Mouse (Mus musculus): ENCODE results near the gene H1fx. TPM values are rescaled to one million over a fixed set of nuclear protein-coding genes. Genes with fewer than 3 reads are reported as not detected.
"Not testable (repeated sequence)": the region's sequence is repeated elsewhere in the genome, so short reads cannot be mapped to it uniquely, and the experiment has no call there.

H1fx gene
- total RNA-seq, 2 experiments from 2014 or later = 0.99 to 1.6 TPM

DNA sequence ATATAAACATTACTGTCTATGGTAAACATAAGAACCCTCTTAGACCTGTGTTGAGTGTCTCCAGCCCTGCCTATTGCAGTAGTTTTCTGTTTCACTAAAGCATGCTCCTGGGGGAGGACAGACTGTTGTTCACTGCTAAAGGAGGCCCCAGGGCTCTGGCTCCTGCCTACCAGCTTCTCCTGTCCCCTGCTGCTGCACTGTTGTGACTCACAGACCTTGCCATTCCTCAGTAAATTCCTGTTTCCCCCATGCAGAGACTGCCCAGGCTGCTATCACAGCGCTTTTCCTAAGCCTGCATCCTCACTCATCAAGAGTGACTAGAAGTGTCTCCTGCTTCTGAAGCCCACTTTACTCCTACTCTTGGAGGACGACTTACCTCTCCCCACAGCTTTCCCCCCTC lies 11.4 kb downstream of the H1fx start:
- DNase-seq = no peak
- no peak overlapping the region for H3K4me3 ChIP-seq
- no peak for TF ChIP-seq CTCF (IDR thresholded peaks at IDR 0.05)
- no peak overlapping the region for H3K27ac ChIP-seq
- intact Hi-C loops (cut with DNase I) = no loop called here

DNA sequence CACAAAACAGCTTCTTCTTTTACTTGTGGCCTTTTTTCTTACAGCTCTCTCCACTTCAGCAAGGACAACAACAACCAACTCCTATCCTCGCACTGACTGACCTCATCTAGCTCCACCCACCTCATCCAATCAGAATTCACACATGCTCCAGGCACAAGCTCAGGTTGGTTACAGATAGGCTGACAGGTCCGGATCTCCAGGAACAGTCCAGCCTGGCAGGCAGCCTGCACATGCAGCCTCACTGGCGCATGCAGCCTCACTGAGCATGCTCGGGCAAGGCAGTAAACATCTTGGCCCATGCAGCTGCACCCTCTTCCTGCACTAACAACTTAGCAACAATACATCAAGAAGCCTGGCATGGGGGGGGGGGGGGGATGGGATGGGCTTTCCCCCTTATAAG lies 19.0 kb downstream of the H1fx start:
- H3K27ac ChIP-seq; intact Hi-C loops (cut with DNase I); H3K4me3 ChIP-seq; DNase-seq: not testable (repeated sequence)

DNA sequence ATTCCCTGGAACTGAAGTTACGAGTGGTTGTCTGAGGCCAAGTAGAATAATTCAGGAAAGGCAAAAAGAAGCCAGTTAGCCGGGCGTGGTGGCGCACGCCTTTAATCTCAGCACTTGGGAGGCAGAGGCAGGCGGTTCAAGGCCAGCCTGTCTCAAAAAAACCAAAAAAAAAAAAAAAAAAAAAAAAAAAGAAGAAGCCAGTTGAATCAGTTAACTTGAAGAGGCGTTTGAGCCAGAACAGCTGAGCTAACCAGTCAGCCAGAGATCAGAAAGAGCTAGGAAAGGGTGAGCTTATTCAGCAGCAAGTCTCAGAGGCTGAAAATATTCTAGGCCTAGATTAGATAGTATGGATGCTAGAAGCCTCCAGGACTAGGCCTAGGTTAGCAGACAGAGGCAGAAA lies 39.3 kb downstream of the H1fx start:
- no peak for TF ChIP-seq CTCF (IDR thresholded peaks at IDR 0.05)
- H3K4me3 ChIP-seq = no peak overlapping the region
- no peak overlapping the region for H3K27ac ChIP-seq
- intact Hi-C loops (cut with DNase I) = no loop called here
- no peak for DNase-seq

DNA sequence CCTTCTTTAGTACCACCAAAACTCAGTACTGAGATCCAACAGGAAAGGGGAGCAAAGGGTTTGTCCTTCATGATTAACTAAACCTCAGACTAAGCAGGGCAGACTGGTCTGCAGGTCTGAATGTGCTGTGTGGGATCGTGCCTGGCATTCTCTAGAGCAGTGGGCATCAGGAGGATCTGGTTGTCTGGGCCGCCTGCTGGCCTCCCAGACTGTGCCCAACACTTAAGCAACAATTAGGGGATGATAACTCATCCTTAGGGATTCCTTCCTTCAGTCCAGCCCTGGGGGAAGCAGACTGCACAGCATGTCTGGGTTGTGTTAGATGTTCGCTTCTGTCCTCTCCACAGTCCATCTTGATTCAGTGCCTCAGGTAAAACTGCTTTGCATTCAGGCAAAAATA lies 42.5 kb downstream of the H1fx start:
- no peak for DNase-seq
- TF ChIP-seq CTCF (IDR thresholded peaks at IDR 0.05) = no peak
- no peak overlapping the region for H3K27ac ChIP-seq
- H3K4me3 ChIP-seq = no peak overlapping the region
- intact Hi-C loops (cut with DNase I) = no loop called here

DNA sequence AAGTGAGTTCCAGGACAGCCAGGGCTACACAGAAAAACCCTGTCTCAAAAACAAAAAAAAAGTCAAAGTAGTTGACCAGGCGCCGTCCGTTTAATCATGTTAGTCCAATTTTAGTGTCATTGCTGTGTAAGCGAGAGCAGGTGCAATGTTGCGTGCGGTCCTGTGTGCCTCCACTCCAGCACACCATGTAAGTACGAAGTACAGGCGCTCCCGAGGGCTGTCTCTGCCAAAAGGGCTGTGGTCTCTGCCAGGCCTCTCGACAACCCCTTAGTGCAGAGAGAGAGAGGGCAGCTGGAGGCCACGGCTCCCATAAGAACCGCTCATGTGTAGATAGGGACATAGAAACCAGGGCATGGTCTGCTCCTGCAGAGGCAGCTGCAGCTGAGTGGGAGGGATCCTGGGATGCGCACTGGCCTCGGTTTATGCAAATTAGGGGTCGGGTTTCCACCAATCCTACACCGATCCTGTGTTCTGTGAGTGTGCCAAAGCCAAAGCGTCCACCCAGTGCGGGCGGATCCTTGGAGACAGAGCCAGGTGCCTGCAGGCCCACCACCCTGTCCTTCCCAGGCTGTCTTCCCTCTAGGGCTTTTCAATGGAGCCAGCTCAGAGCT lies 44.2 kb downstream of the H1fx start:
- no peak for TF ChIP-seq CTCF (IDR thresholded peaks at IDR 0.05)
- intact Hi-C loops (cut with DNase I) = no loop called here
- Histone ChIP-seq H3K4me3 (no peak overlapping the region), H3K27ac (no peak overlapping the region)
- no peak for DNase-seq

DNA sequence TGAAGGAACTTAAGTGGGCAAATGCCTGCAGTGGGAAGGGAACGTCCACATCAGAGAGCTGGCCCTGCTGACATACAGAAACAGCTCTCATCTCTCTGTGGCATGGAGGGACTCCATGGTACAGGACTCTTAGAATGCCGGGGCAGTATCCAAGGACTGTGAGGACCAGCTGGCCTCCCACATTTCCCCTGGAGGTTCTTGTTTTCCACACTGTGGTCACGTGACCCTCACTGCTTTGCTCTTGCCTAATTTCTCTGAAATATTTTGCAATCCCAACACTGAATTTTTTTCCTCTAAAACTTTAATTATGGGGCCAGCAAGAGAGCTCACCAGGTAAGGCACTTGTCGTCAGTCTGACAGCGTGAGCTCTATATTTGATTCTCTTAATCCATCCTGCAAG lies 46.4 kb downstream of the H1fx start:
- H3K27ac ChIP-seq = no peak overlapping the region
- no peak for TF ChIP-seq CTCF (IDR thresholded peaks at IDR 0.05)
- no peak overlapping the region for H3K4me3 ChIP-seq
- intact Hi-C loops (cut with DNase I) = no loop called here
- peak; percentile 46 for DNase-seq

Small RNA genes lying within 50 kb of the gene (microRNA-seq; reads per million reads assigned to microRNA genes)
- not detected for gene Gm47286

Other genes starting within 250 kb of the H1fx start
- gene Gp9, start 203.6 kb downstream of the H1fx start, total RNA-seq (2021) = not detected
- gene Rab43, start 169.5 kb downstream of the H1fx start, total RNA-seq (2021) = 1 to 10 TPM; 3.9 to 4.9 TPM
- 1 to 10 TPM in 1 of 2 experiments, under 1 TPM in 1; 0.45 to 1.7 TPM for gene Gm45140, start 145.8 kb downstream of the H1fx start, total RNA-seq (2021)
- 10 to 100 TPM; 17.7 to 21.1 TPM for gene Isy1, start 142.8 kb downstream of the H1fx start, total RNA-seq (2021)
- gene Cnbp, start 130.5 kb downstream of the H1fx start, total RNA-seq (2021) = 100 to 1,000 TPM; 475 to 511 TPM
- 10 to 100 TPM; 29.2 to 34.4 TPM for gene Copg1, start 93.8 kb downstream of the H1fx start, total RNA-seq (2021)
- gene Hmces, start 67.7 kb downstream of the H1fx start, total RNA-seq (2021) = 1 to 10 TPM; 5.9 to 6.4 TPM
- 100 to 1,000 TPM; 320 to 401 TPM for gene Rab7, start 63.6 kb upstream of the H1fx start, total RNA-seq (2021)
- 10 to 100 TPM; 75.9 to 83.2 TPM for gene Rpn1, start 102.8 kb upstream of the H1fx start, total RNA-seq (2021)
- gene Gata2, start 212.3 kb upstream of the H1fx start, total RNA-seq (2021) = 1 to 10 TPM; 4.4 to 9.9 TPM
- not detected for gene Dnajb8, start 240.6 kb upstream of the H1fx start, total RNA-seq (2021)